Mouse (Mus musculus) neural tube, postnatal 0 days (tissue): ENCODE data around the gene Hpgd. TPM values are rescaled to one million over a fixed set of nuclear protein-coding genes. Genes with fewer than 3 reads are reported as not detected.

Source experiments
- polyA plus RNA-seq: library from polyadenylated mRNA; unstranded; fragments of >200 nt; fragmentation: Nextera tagmentation; extraction: Ambion mirVana; gene quantifications from 2 replicates; pipeline ENCODE4 v1.2.1, GENCODE M21; 2015

Hpgd gene
- 4.2 and 5.8 TPM in 2 replicates for polyA plus RNA-seq

DNA sequence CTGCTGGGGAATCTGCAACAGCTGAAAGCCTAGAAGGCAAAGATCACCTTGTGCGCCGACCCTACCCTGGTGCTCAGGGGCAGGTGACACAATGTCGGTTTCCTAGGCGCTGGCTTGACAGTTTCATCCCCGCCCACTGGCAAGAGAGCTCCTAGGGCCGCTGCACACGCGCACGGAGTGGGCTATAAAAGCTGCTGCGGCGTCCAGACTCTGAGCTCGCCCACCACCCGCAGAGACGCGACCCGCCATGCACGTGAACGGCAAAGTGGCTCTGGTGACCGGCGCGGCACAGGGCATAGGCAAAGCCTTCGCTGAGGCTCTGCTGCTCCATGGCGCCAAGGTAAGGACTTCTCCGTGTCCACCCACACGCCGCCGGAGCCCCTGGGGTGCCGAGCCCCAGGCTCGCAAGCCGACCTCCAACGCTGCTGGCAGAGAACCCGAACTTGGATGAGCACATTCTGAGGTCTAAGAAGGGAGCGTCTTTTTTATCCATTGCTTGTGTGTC, at the start of gene Hpgd:
Gene Hpgd, plus strand, starts transcription at position 213 of the 505 bp plus-strand sequence.

